Mouse (Mus musculus) megakaryocyte, embryonic 14.5 days (primary cell): ENCODE measurements around the gene Ptf1a.

Experiments used
- FLI1 ChIP-seq: IDR thresholded peaks from 2 replicates; pipeline ENCODE4 v1.6.1; 2012; ENCODE audit warnings: low read length, inconsistent platforms, mixed read lengths
- GATA1 ChIP-seq: IDR thresholded peaks from 3 replicates; pipeline ENCODE4 v1.6.1; 2012; ENCODE audit warnings: mixed read lengths, low read length, inconsistent platforms, borderline replicate concordance

DNA sequence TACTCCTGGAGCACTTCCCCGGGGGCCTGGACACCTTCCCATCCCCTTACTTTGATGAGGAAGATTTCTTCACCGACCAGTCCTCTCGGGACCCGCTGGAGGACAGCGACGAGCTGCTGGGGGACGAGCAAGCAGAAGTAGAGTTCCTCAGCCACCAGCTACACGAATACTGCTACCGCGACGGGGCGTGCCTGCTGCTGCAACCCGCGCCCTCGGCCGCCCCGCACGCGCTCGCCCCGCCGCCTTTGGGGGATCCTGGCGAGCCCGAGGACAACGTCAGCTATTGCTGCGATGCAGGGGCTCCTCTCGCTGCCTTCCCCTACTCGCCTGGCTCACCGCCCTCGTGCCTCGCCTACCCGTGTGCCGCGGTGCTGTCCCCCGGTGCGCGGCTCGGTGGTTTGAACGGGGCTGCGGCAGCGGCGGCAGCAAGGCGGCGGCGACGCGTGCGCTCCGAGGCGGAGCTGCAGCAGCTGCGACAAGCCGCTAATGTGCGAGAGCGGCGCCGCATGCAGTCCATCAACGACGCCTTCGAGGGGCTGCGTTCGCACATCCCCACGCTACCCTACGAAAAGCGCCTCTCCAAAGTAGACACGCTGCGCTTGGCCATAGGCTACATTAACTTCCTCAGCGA is 523 bp downstream of the Ptf1a start:
- TF ChIP-seq GATA1, result no peak
- TF ChIP-seq FLI1, result no peak
